Mouse (Mus musculus) 3T3-L1 (cell line): ENCODE measurements around the gene Fcgr2b.
A peak's percentile ranks its signal among the peaks of the same experiment; 100 is the strongest.

Source experiments
- DNase-seq: peaks from one replicate; pipeline ENCODE4 v3.0.0-alpha.2; 2015; ENCODE audit warnings: low read depth, low spot score

Fcgr2b gene

DNA sequence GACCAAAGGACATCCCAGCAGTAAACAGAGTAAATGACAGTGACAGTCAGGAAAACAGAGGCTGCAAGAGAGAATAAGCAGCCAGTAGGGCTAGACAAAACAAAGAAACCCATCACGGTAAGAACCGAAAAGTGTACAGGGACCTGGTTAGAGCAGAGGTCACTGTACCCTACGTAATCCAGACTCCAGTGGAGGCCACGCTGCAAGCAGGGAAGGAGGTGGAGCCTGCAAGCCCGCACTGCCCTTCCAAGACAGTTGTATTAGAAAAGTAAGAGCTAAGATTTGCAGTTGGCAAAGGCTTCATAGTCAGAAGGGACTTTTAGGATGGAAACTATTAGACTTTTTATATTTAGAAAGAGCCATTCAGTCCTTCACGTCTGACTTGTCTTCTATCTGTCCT is 49.4 kb downstream of the Fcgr2b start:
- DNase-seq: no peak

DNA sequence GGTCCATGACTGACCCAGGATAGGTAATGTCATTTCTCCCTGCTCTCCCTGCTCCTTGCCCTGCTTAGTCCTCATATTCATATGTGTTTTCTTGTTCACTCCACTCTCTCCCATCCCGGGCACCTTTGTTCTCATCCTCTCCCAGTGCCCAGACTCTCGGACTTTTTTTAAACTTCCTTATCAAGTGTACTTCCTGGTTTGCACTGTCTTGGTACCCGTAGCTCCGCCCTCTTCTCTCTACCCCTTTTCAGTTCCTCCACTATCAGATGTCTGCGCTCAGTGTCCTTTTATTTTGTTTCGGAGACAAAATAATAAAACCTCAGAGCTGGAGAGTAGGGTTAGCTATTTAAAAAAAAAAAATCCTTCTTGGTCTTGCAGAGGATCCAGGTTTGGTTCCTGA is 51.9 kb downstream of the Fcgr2b start:
- DNase-seq: no peak

DNA sequence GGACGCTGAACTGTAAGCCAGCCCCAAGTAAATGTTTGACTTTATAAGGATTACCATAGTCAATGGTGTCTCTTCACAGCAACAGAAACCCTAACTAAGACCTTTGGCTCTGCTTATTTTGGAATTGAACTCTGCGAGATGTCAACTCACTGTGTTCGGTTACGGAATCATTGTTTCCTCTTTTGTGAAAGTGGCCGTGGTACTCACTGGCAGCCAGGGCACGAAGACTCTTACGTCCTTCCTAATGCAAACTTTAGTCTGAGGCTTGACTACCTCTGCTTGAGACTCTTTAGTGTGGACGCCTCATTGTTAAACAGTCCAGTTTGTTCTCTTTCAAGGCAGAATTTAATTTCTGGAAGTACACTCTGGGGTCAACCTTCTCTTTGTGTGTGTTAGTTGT is 57.0 kb downstream of the Fcgr2b start:
- DNase-seq: no peak

DNA sequence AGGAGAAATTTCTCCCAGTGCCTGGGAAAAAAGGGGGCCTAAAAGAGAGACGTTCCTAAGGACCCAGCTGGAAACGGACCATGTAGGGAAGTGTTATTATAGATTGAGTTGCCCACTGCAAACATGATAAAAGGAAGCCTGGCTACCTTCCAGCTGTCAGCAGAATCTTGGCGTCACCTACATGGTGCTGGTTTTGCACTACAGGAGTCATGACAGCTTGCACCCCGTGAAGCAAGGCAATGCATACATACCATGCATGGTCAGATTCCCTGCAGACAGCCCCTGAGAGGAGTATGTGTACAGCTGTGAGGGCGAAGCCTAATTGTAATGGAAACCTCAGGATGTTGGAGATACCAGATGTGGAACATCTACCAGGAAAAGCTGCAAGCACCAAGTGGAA is 60.7 kb downstream of the Fcgr2b start:
- no peak for DNase-seq

DNA sequence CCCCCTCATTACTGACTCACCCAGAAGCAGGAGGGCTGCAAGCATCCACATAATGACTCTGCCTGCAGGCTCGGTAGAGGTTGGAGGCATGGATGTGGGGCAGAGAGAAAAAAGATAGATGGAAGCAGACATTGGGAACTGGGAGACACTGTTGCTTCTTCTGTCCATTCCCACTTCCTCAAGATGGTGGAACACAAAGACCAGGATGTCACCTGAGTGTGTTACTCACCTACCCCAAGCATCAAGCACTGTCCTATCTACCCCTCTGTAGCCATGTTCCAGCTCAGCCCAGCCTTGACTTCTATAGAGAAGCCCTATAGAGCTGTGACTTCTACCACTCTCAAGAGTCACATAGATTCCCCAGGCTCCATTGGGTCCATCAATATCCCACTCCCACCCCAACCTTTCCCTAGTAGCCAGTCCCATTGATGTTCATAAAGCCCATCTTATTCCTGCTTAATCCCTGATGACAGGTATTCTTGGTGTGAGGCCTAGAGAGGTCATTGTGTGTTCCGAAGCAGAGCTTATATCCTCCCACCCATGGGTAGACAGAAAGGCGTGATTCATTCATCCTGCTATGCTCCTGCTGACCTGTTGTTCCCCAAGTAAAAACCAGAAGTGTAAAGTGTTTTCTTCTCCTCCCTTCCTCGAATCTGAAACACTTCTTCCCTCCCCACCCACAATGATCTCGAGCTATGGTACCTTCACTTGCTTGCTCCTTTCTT is 63.3 kb downstream of the Fcgr2b start, which contains the start of gene Fcrlb:
TSS of gene Fcrlb (minus strand) at position 51 of the 725 bp plus-strand sequence.
- DNase-seq: peak; percentile 76

DNA sequence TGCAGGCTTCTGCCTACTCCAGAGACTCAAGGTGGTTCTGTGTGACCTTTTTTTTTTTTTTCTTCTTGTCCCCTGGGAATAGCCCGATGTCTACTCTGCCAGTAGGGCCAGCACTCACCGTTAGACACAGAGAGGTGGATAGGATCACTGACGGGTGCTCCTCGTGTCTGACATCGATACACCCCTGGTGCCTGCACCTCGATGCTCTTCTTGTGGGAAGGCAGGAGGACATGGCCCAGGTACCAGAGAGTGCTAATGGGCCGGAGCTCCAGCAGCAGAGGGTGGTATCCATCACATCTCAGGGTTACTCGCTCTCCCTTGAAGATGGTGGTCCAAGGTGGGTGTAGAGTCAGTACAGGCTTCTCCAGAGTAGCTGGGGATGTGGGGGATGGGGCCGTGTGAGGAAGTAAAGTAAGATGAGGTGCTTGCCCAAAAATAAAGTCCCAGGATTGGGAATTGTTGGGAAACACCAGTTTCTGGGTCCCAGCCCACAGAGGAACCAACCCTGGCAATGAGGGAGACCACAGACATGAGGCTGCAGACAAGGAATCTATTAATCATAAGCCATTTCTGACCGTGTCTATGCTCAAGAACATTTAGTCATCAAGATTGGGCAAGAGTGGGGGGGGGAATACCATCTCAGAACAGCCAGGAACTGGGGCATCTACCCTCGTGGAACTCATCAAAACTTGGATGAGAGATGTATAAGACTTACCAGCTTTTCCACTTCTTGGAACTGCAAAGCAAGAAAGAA is 64.3 kb downstream of the Fcgr2b start:
- peak; percentile 97 for DNase-seq
